Mouse (Mus musculus) cerebellum, adult 9-11 months (tissue): ENCODE measurements at regions not wholly inside any gene's neighbourhood (a gene's known extent, or its start where the extent isn't known, plus 50 kb on each side); places are given as distances from the start of the nearest gene placed in this dataset.
"Not testable (repeated sequence)": the region's sequence is repeated elsewhere in the genome, so short reads cannot be mapped to it uniquely, and the experiment has no call there.

ENCODE experiments used
- DNase-seq: peaks from one replicate; pipeline ENCODE4 v3.0.0; 2022

- DNase-seq = no peak
These were observed 550.2 kb downstream of the Rapgef2 start for GRCm38 (mm10) chr3:78736111-78736510.

- no peak for DNase-seq
These were observed 569.6 kb downstream of the Rapgef2 start for GRCm38 (mm10) chr3:78716691-78717090.

- no peak for DNase-seq
These were observed 578.6 kb downstream of the Rapgef2 start for GRCm38 (mm10) chr3:78707687-78708086.

GRCm38 (mm10) chr3:78698936-78699335 is 587.4 kb downstream of the Rapgef2 start:
- no peak for DNase-seq

GRCm38 (mm10) chr3:78691499-78691898 is 594.8 kb downstream of the Rapgef2 start:
- peak; percentile 5 for DNase-seq

- no peak for DNase-seq
These were observed 608.7 kb downstream of the Rapgef2 start for GRCm38 (mm10) chr3:78677656-78678055.

- no peak for DNase-seq
These were observed 609.5 kb downstream of the Rapgef2 start for GRCm38 (mm10) chr3:78676806-78677205.

GRCm38 (mm10) chr3:78674529-78675187 is 611.7 kb downstream of the Rapgef2 start:
- no peak for DNase-seq

- DNase-seq = no peak
These were observed 618.3 kb downstream of the Rapgef2 start for GRCm38 (mm10) chr3:78668050-78668449.

GRCm38 (mm10) chr3:78667374-78668023 is 618.8 kb downstream of the Rapgef2 start:
- no peak for DNase-seq

GRCm38 (mm10) chr3:78648115-78648514 is 638.2 kb downstream of the Rapgef2 start:
- no peak for DNase-seq

GRCm38 (mm10) chr3:78635386-78635785 is 650.9 kb downstream of the Rapgef2 start:
- no peak for DNase-seq

GRCm38 (mm10) chr3:78618900-78619299 is 667.4 kb downstream of the Rapgef2 start:
- peak; percentile 10 for DNase-seq

GRCm38 (mm10) chr3:78594718-78595236 is 691.5 kb downstream of the Rapgef2 start:
- no peak for DNase-seq

GRCm38 (mm10) chr3:78594305-78594704 is 692.0 kb downstream of the Rapgef2 start:
- DNase-seq = no peak

GRCm38 (mm10) chr3:78586639-78587038 is 699.7 kb downstream of the Rapgef2 start:
- no peak for DNase-seq

- DNase-seq = no peak
These were observed 704.4 kb downstream of the Rapgef2 start for GRCm38 (mm10) chr3:78581868-78582267.

- no peak for DNase-seq
These were observed 705.2 kb downstream of the Rapgef2 start for GRCm38 (mm10) chr3:78581100-78581499.

GRCm38 (mm10) chr3:78575667-78576464 is 710.5 kb downstream of the Rapgef2 start:
- DNase-seq = no peak

- DNase-seq = no peak
These were observed 711.5 kb downstream of the Rapgef2 start for GRCm38 (mm10) chr3:78574807-78575206.

- DNase-seq = no peak
These were observed 713.0 kb downstream of the Rapgef2 start for GRCm38 (mm10) chr3:78573299-78573698.

- not testable (repeated sequence) for DNase-seq
These were observed 721.4 kb downstream of the Rapgef2 start for GRCm38 (mm10) chr3:78564926-78565325.
